Mouse (Mus musculus): ENCODE results near the gene BC117090.
"Not testable (repeated sequence)": the region's sequence is repeated elsewhere in the genome, so short reads cannot be mapped to it uniquely, and the experiment has no call there.

The BC117090 gene

DNA sequence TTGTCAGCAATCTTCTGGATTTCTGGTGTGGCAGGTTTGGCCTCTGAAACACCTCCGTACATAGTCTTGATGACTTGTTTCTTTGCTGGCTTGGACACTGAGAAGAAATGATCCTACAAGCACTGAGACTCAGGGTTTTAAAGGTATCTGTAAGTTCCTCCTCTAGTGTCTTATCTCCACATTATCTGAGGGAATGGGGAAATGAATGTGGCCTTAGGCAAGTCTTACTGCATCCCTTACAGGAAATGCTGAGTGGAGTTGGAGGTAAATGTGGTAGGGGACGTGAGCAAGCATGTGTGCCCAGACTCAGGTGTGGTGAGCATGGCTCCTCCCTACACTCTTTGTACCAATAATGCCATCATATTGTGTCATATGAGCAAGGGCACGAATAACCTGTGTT lies at the start of gene BC117090:
Gene BC117090, minus strand, starts transcription at position 101 of the 400 bp plus-strand sequence.
- DNase-seq (ENCODE audit: low spot score) = no peak

DNA sequence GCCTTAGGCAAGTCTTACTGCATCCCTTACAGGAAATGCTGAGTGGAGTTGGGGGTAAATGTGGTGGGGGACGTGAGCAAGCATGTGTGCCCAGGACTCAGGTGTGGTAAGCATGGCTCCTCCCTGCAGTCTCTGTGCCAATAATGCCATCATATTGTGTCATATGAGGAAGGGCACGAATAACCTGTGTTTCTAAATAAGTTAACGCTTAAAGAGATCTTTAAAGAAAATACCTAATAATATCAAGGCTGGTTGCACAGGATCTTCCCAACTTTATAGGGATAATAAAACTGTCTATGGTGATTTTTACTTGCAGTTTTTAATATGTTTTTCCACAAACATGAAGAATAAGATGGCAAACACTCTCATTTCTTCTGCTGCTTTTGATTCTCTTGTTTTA lies 33.5 kb upstream of the BC117090 start, which contains the start of gene BC100530:
Gene BC100530, minus strand, starts transcription at position 101 of the 400 bp plus-strand sequence.
- not testable (repeated sequence) for DNase-seq (ENCODE audit: low spot score)

DNA sequence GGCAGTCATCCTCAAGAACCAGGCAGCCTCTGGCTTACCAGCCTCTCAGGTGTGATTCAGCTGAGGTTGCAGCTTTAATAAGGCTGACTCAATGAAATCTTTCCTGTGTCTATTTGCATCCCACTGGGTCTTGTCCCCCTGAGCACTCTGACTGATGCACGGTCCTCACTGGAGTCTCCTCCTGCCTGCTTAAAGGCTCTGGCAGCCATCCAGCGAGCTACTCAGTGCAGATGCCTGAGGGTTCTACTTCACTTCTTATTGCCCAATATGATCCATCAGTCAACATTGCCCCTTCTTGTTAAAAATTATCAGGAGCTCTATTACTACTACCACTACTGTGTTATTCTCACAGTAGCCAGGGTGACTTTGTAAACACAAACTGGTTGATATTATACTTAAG lies 3.0 kb upstream of the BC117090 start:
- no peak for DNase-seq (ENCODE audit: low spot score)

DNA sequence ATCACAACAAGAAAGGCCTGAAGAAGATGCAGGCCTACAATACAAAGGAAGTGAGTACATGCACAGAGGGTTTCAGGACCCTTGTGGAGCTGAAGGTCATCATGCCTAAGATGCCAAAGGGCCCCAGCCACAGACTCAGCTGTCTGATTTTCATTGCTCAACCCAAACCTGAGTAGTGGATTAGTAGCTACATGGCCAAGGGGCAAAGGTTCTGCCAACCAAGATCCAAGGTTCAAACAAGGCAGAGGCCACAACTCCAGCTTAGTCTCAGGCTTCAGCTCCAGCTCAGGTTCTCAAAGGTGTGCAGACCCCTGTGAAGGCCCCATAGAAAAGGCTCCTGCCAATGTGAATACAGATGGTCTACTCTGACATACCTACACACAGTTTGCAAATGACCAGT lies 14.8 kb downstream of the BC117090 start:
- no peak for DNase-seq (ENCODE audit: low spot score)

DNA sequence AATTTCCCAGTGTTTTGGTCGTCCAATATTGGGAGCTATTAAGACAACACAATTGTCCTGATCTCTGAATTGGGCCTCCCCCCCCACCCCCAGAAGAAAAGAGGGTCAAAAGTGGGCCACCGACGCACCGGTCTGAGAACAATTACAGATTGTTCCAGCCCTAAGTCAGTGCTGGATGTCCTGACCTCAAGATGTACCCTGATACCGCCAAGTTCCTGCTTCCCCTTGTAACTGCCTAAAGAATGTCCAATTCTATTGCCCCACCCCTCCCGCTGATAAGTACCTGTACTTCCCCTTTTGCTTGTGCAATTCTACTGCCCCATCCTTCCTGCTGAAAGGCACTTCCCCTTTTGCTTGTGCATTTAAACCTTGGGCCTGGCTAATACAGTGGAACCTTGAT lies 18.0 kb downstream of the BC117090 start:
- not testable (repeated sequence) for DNase-seq (ENCODE audit: low spot score)

DNA sequence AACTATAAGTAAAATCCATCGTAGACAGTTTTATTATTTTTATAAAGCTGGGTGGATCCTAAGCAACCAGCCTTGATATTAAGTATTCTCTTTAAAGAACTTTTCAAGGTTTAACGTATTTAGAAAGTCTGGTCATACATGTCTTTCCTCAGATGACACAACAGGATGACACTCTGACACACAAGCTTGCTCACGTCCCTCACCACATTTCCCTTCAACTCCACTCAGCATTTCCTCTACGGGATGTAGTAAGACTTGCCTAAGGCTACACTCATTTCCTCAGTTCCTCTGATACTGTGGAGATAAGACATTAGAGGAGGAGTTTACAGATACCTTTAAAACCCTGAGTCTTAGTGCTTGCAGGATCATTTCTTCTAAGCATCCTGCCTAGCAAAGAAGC lies 26.5 kb downstream of the BC117090 start:
- no peak for DNase-seq (ENCODE audit: low spot score)

DNA sequence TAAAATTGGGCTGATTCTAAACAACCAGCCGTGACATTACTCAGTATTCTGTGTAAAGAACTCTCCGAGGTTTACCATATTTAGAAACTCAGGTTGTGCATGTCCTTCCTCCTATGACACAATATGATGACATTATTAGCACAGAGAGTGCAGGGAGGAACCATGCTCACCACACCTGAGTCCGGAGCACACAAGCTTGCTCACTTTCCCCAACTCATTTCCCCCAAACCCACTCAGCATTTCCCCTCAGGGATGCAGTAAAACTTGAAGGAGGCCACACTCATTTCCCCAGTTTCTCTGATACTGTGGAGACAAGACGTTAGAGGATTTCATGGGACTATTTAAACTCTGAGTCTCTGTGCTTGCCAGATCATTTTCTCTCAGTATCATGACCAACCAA lies 45.0 kb downstream of the BC117090 start:
- no peak for DNase-seq (ENCODE audit: low spot score)

DNA sequence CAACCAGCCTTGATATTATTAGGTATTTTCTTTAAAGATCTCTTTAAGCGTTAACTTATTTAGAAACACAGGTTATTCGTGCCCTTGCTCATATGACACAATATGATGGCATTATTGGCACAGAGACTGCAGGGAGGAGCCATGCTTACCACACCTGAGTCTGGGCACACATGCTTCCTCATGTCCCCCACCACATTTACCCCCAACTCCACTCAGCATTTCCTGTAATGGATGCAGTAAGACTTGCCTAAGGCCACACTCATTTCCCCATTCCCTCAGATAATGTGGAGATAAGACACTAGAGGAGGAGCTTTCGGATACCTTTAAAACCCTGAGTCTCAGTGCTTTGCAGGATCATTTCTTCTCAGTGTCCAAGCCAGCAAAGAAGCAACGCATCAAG lies 57.3 kb downstream of the BC117090 start, which contains the start of gene Stfa1:
Gene Stfa1, plus strand, starts transcription at position 156 of the 400 bp plus-strand sequence.
- DNase-seq (ENCODE audit: low spot score) = not testable (repeated sequence)
